Mouse (Mus musculus) embryonic facial prominence, embryonic 14.5 days (tissue): ENCODE measurements around the gene Ehmt1. TPM values are rescaled to one million over a fixed set of nuclear protein-coding genes. Genes with fewer than 3 reads are reported as not detected.

Experiments used
- ATAC-seq: fragments of 200-750 bp; cut with Nextera tagmentation; 2 replicates; pipeline ENCODE4 v1.8.0; 2017; ENCODE audit warnings: low read depth, moderate number of reproducible peaks, moderate TSS enrichment
- DNase-seq: peaks from one replicate; pipeline ENCODE4 v3.0.0-alpha.2; 2015; ENCODE audit warnings: low spot score
- H3K27ac ChIP-seq: fragments of 300-500 bp; sonication (generic); replicated peaks from 2 replicates; pipeline ENCODE4 v1.5.1; 2014; ENCODE audit warnings: low read depth, mild to moderate bottlenecking, low read length, moderate library complexity
- H3K27me3 ChIP-seq: fragments of 300-500 bp; sonication (generic); replicated peaks from 2 replicates; pipeline ENCODE4 v1.6.1; 2014; ENCODE audit warnings: low read length; ENCODE audit not compliant: control insufficient read depth, insufficient read depth
- H3K36me3 ChIP-seq: fragments of 300-500 bp; sonication (generic); 2 replicates; pipeline ENCODE4 v1.6.1; 2014; ENCODE audit warnings: low read length, mixed read lengths; ENCODE audit not compliant: control insufficient read depth, insufficient read depth
- H3K4me1 ChIP-seq: fragments of 300-500 bp; sonication (generic); 2 replicates; pipeline ENCODE4 v1.6.1; 2014; ENCODE audit warnings: antibody characterized with exemption, low read length; ENCODE audit not compliant: control insufficient read depth, insufficient read depth
- H3K4me2 ChIP-seq: fragments of 300-500 bp; sonication (generic); 2 replicates; pipeline ENCODE4 v1.6.1; 2014; ENCODE audit warnings: low read depth, mild to moderate bottlenecking, low read length, moderate library complexity, mixed read lengths
- H3K4me3 ChIP-seq: fragments of 300-500 bp; sonication (generic); 2 replicates; pipeline ENCODE4 v1.5.1; 2014; ENCODE audit warnings: low read depth, mild to moderate bottlenecking, low read length
- H3K9ac ChIP-seq: fragments of 300-500 bp; sonication (generic); 2 replicates; pipeline ENCODE4 v1.6.1; 2014; ENCODE audit warnings: low read depth, mild to moderate bottlenecking, low read length, moderate library complexity, mixed read lengths
- H3K9me3 ChIP-seq: fragments of 300-500 bp; sonication (generic); 2 replicates; pipeline ENCODE4 v1.6.1; 2016; ENCODE audit warnings: low read length; ENCODE audit not compliant: control insufficient read depth
- WGBS: fragments of 180-500 bp; shearing (Covaris S2); extraction: QIAGEN DNeasy Blood & Tissue Kit; methylation state at CpG from one replicate; pipeline ENCODE4 v1.1.7; 2014; 5-methylcytosine and 5-hydroxymethylcytosine counted together
- microRNA-seq: library from miRNA; unstranded; fragments of <30 nt; microRNA quantifications from one replicate; pipeline ENCODE4, GENCODE M21; 2016; ENCODE audit warnings: borderline number of aligned reads
- polyA plus RNA-seq: library from polyadenylated mRNA; unstranded; fragments of >200 nt; fragmentation: Nextera tagmentation; extraction: Ambion mirVana; gene quantifications from 2 replicates; pipeline ENCODE4 v1.2.1, GENCODE M21; 2014

The Ehmt1 gene
- polyA plus RNA-seq, 1 experiment from 2014 or later = 67.1 TPM

DNA sequence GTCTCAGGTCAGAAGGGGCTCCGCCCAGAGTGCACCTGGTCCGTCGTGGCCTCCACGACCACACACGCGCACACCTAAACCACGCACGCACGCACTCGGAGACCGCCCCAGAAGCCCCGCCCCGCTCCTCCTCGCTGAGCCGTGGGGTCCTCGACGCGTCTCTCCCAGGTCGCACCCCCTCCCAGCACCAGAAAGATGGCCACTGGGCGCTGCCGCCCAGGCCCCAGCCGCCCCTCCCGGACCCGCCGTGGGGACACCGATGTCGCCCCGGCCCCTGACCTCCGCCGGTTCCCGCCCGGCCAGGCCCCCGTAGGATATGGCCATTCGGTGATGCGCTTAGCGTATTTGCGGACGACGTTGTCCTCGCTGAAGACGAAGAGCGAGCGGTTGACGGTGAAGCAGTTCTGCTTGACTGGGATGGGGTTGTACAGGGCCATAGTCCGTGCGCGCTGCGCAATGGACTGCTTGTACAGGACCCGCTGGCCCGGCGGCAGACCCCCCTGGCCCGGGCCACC, 156.9 kb downstream of the Ehmt1 start:
- peak; percentile 50 for ATAC-seq
- Histone ChIP-seq H3K9ac (peak overlapping the region; percentile 43; the same call in 1 of the 2 replicates), H3K36me3 (no peaks in the 10 kb centered on the region), H3K4me3 (peak overlapping the region; percentile 58), H3K27ac (no peak overlapping the region), H3K4me1 (peaks cover 10% of the 10 kb centered on the region; the same call in 1 of the 2 replicates), H3K9me3 (no peaks in the 10 kb centered on the region), H3K4me2 (peak overlapping the region; percentile 100), H3K27me3 (peaks cover 24% of the 10 kb centered on the region)
- no peak for DNase-seq
- WGBS = under 1% methylated on average over 44 of the region's 52 CpGs

- H3K4me1 ChIP-seq = peaks cover 10% of the 10 kb centered on the region; the same call in 1 of the 2 replicates
- H3K36me3 ChIP-seq = no peaks in the 10 kb centered on the region
- H3K27ac ChIP-seq = no peak overlapping the region
- WGBS = 1% methylated on average over 32 of the region's 35 CpGs
- peak; percentile 86 for DNase-seq
- H3K9me3 ChIP-seq = no peaks in the 10 kb centered on the region
- H3K4me3 ChIP-seq = peak overlapping the region; percentile 58
- H3K27me3 ChIP-seq = peaks cover 24% of the 10 kb centered on the region
- ATAC-seq = peak; percentile 59
- peak overlapping the region; percentile 100 for H3K4me2 ChIP-seq
- H3K9ac ChIP-seq = no peak overlapping the region; the same call in 1 of the 2 replicates
Measured at GRCm38 (mm10) chr2:24761923-24762445, 157.4 kb downstream of the Ehmt1 start.

DNA sequence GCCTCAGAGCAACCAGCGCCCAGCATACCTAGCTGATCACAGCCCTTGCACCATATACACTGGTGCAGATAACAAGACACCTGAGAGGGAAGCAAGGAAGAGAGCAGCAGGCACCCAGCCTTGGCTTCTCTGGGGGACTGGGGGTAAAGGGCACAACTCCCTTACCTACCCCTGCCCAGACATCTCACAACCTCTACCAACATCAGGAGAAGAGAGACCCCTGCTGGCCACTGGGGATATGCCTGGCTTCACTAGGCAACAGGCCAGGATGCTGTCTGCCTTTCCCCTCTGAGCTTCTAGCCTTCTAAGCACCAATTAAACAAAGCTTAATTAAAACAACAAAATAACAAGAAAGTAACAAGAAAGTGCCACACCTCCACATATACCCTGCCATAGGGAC, 164.1 kb downstream of the Ehmt1 start:
- Histone ChIP-seq H3K4me2 (no peak overlapping the region), H3K4me1 (no peaks in the 10 kb centered on the region), H3K27ac (no peak overlapping the region), H3K4me3 (no peak overlapping the region), H3K9ac (no peak overlapping the region), H3K9me3 (no peaks in the 10 kb centered on the region), H3K36me3 (no peaks in the 10 kb centered on the region), H3K27me3 (no peaks in the 10 kb centered on the region)
- DNase-seq = peak; percentile 50
- ATAC-seq = no peak
- WGBS = 91% methylated on average over 1 of the region's 1 CpGs

GRCm38 (mm10) chr2:24752599-24752998, 166.8 kb downstream of the Ehmt1 start:
- no peak overlapping the region for H3K27ac ChIP-seq
- H3K4me3 ChIP-seq = no peak overlapping the region
- no peaks in the 10 kb centered on the region for H3K27me3 ChIP-seq
- H3K36me3 ChIP-seq = no peaks in the 10 kb centered on the region
- no peak overlapping the region for H3K4me2 ChIP-seq
- no peaks in the 10 kb centered on the region for H3K4me1 ChIP-seq
- 45% methylated on average over 4 of the region's 4 CpGs for WGBS
- ATAC-seq (peak; percentile 58; the same call in 1 of the 2 replicates), DNase-seq (peak; percentile 21)
- no peaks in the 10 kb centered on the region for H3K9me3 ChIP-seq
- no peak overlapping the region for H3K9ac ChIP-seq

DNA sequence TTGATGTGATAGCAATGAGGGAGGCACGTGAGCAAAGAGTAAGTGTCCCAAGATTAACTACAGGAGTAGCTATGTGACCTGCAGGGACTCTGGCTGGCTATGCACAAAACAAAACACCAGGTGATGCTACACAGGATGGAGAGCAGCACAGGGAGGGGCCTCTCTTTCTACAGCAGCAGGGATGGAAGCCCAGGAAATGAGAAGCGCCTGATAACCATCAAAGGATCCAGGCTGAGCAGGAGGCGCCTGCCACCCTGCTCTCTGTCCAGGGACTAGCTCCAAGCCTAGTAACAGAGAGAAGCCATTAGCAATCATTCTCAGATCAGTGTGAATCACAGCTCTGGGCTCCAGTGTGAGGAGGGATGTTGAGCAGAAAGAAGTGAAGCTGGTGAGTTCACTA, 169.4 kb downstream of the Ehmt1 start:
- Histone ChIP-seq H3K9ac (no peak overlapping the region), H3K36me3 (no peaks in the 10 kb centered on the region), H3K4me1 (no peaks in the 10 kb centered on the region), H3K4me2 (no peak overlapping the region), H3K4me3 (no peak overlapping the region), H3K27me3 (no peaks in the 10 kb centered on the region), H3K9me3 (no peaks in the 10 kb centered on the region), H3K27ac (no peak overlapping the region)
- ATAC-seq (no peak), DNase-seq (no peak)
- 56% methylated on average over 3 of the region's 3 CpGs for WGBS

- no peak for DNase-seq
- Histone ChIP-seq H3K36me3 (no peaks in the 10 kb centered on the region), H3K4me2 (no peak overlapping the region), H3K27ac (no peak overlapping the region), H3K9ac (no peak overlapping the region), H3K4me1 (no peaks in the 10 kb centered on the region), H3K4me3 (no peak overlapping the region), H3K27me3 (no peaks in the 10 kb centered on the region), H3K9me3 (no peaks in the 10 kb centered on the region)
- ATAC-seq = no peak
- 63% methylated on average over 7 of the region's 7 CpGs for WGBS
Measured at GRCm38 (mm10) chr2:24747878-24748277, 171.5 kb downstream of the Ehmt1 start.

Small RNA genes within 50 kb of the gene (microRNA-seq; reads per million reads assigned to microRNA genes)
- not detected for gene Gm22875

Other genes starting within 250 kb of the Ehmt1 start
- 0.84 and 1.5 TPM in 2 replicates for gene Cacna1b, start 156.5 kb downstream of the Ehmt1 start, polyA plus RNA-seq
- 28.2 and 28.4 TPM in 2 replicates for gene Arrdc1, start 15.6 kb upstream of the Ehmt1 start, polyA plus RNA-seq
- gene Zmynd19, start 30.2 kb upstream of the Ehmt1 start, polyA plus RNA-seq = 18.9 and 20.4 TPM in 2 replicates
- 24.1 and 27.6 TPM in 2 replicates for gene Dph7, start 42.8 kb upstream of the Ehmt1 start, polyA plus RNA-seq
- gene Mrpl41, start 55.5 kb upstream of the Ehmt1 start, polyA plus RNA-seq = 134 and 137 TPM in 2 replicates
- gene Pnpla7, start 56.4 kb upstream of the Ehmt1 start, polyA plus RNA-seq = 8.9 and 9.1 TPM in 2 replicates
- 55.5 and 56.2 TPM in 2 replicates for gene Nsmf, start 134.7 kb upstream of the Ehmt1 start, polyA plus RNA-seq
- gene Entpd8, start 160.7 kb upstream of the Ehmt1 start, polyA plus RNA-seq = 0.22 TPM in 1 of 2 replicates, not detected in the other
- 0.38 and 0.71 TPM in 2 replicates for gene Noxa1, start 175.5 kb upstream of the Ehmt1 start, polyA plus RNA-seq